Mouse (Mus musculus) right cerebral cortex, postnatal 14 days (tissue): Measurements from ENCODE around the gene Dnah8.

Experiments used
- DNase-seq: peaks from one replicate; pipeline ENCODE4 v3.0.0; 2022

Dnah8 gene

DNA sequence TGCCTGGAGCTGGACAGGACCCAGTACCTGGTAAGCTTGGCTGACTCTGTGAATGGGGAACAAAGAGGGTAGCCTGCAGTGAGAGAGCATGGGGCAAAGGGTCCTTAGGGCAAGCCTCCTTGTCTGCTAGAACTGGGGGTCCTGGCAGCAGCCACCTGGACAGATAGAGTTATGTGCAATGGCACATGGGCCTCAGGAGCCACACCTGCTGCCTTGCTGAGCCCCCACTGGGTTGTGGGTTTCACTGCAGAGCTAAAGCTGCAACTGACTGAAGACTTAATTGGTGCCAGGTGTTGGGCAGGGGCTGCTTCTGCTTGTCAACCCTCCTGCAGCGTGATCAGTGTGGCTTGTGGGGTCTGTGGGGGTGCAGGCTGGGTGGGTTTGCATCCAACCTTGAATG lies 267.9 kb downstream of the Dnah8 start:
- DNase-seq = no peak

- no peak for DNase-seq
Observed at GRCm38 (mm10) chr17:30892730-30893129, 268.6 kb downstream of the Dnah8 start.

GRCm38 (mm10) chr17:30897075-30897474 lies 272.9 kb downstream of the Dnah8 start:
- DNase-seq = no peak

- DNase-seq = no peak
Observed at GRCm38 (mm10) chr17:30901627-30902026, 277.5 kb downstream of the Dnah8 start, which contains the start of gene Glp1r. Glp1r (plus strand) TSS chr17:30901817.

- no peak for DNase-seq
Observed at GRCm38 (mm10) chr17:30904096-30904495, 279.9 kb downstream of the Dnah8 start.

GRCm38 (mm10) chr17:30907577-30907976 lies 283.4 kb downstream of the Dnah8 start:
- DNase-seq = no peak

GRCm38 (mm10) chr17:30910866-30911731 lies 286.9 kb downstream of the Dnah8 start:
- peak; percentile 24 for DNase-seq

- DNase-seq = no peak
Observed at GRCm38 (mm10) chr17:30911732-30912088, 287.6 kb downstream of the Dnah8 start.

DNA sequence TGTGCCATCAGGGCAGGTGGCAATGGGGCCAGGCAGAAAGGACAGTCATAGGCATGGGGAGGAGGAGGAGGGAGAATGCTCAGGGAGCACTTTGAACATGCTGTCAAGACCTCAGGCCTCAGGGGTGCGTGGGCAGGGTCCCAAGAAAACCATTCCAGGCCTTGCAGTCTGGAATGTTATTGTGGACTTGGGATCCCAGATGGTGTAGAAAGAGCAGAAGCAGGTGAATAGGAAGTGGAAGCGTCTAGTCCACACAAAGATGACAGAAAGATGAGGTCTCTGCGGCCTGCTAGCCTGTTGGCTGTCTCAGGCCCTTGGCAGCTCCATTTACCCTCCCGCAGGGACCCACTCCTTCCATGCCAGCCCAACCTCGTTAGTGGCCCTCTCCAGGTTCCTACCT lies 288.4 kb downstream of the Dnah8 start:
- no peak for DNase-seq

DNA sequence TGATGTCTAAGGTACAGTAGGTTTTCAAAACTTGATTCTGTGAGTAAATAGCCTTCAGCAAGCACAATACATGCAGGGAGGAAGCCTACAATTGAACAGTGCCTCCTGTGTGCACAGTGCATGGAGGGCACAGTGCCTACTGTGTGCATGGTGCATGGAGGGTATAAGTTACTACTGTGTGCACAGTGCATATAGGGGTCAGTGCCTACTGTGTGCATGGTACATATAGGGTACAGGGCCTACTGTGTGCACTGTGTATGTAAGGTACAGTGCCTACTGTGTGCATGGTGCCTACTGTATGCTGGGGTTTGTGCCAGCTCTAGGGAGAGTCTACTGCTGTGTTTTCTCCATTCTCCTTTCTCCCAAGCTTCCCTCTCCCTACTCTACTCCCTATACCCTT lies 290.1 kb downstream of the Dnah8 start:
- no peak for DNase-seq

GRCm38 (mm10) chr17:30923566-30923965 lies 299.4 kb downstream of the Dnah8 start:
- no peak for DNase-seq
